Mouse (Mus musculus): ENCODE measurements around the gene Cnih2. TPM values are rescaled to one million over a fixed set of nuclear protein-coding genes. Genes with fewer than 3 reads are reported as not detected.
"Not testable (repeated sequence)": the region's sequence is repeated elsewhere in the genome, so short reads cannot be mapped to it uniquely, and the experiment has no call there.

Gene Cnih2
- total RNA-seq, 2 experiments from 2014 or later, result 5.0 to 5.1 TPM

- DNase-seq, result peak; percentile 97
Measured at GRCm38 (mm10) chr19:5094243-5094632, 4.1 kb downstream of the Cnih2 start.

GRCm38 (mm10) chr19:5093481-5094242 is 4.7 kb downstream of the Cnih2 start:
- DNase-seq, result no peak

DNA sequence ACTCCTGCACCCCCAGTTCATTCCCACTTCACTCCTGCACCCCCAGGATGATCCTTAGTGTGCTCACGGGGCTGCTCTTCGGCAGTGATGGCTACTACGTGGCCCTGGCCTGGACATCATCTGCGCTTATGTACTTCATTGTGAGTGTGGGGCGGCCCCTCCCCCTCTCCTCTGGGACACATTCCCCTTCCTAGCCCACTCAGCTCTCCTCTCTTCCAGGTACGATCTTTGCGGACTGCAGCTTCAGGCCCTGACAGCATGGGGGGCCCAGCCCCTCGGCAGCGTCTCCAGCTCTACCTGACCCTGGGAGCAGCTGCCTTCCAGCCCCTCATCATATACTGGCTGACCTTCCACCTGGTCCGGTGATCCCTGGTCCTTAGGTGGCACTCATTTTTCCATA is 6.2 kb downstream of the Cnih2 start:
- no peak for DNase-seq

GRCm38 (mm10) chr19:5089324-5089723 is 9.0 kb downstream of the Cnih2 start:
- DNase-seq, result no peak

DNA sequence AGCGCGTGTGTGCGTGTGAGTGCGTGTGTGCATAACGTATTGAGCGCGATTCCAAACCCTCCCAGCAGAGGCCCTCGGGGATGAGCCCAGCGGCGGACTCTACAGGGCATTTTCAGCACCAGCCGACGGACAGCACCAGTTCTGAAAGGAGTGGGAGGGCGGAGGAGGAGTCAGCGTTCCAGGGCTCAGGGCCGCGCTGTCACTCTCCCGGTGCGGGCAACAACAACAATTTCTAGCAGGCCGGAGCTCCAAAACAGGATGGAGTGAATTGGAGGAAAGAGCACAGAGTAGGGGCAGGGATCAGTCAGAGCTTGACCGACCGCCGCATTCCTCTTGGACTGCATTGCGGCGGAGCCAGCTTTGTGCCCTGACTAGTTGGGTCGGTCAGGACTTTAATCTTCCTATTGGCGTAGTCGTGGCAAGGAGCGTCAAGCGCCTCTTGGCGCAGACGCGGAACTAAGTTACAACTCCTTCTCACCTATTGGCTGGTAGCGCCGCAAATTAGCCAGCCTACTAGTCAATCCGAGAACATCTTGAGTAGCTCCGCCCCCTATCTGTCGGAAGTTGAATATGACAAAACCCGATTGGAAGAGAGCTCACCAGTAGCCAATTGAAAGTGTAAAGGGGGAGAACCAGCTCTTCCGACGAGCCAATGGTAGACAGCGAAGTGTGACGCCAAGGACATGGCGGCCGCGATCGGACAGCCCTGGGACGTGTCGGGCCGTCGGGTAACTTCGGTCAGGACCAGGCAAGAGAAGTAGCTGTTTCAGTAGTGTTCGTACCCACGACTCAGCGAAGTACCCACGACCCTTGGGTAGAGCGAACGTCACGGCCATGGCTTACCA is 10.2 kb downstream of the Cnih2 start, which contains the start of gene Yif1a:
Gene Yif1a (plus strand): TSS at position 655 of the 845 bp plus-strand sequence.
- peak; percentile 95 for DNase-seq

GRCm38 (mm10) chr19:5086533-5086932 is 11.8 kb downstream of the Cnih2 start:
- not testable (repeated sequence) for DNase-seq

- DNase-seq, result peak; percentile 75
Measured at GRCm38 (mm10) chr19:5085145-5085863, 13.0 kb downstream of the Cnih2 start, which contains the start of gene Tmem151a. Gene Tmem151a (minus strand): TSS chr19:5085531.

- DNase-seq, result no peak
Measured at GRCm38 (mm10) chr19:5084834-5085144, 13.5 kb downstream of the Cnih2 start.

GRCm38 (mm10) chr19:5083961-5084833 is 14.1 kb downstream of the Cnih2 start:
- no peak for DNase-seq

GRCm38 (mm10) chr19:5082596-5082995 is 15.7 kb downstream of the Cnih2 start:
- DNase-seq, result no peak

- DNase-seq, result no peak
Measured at GRCm38 (mm10) chr19:5082005-5082404, 16.3 kb downstream of the Cnih2 start.

DNA sequence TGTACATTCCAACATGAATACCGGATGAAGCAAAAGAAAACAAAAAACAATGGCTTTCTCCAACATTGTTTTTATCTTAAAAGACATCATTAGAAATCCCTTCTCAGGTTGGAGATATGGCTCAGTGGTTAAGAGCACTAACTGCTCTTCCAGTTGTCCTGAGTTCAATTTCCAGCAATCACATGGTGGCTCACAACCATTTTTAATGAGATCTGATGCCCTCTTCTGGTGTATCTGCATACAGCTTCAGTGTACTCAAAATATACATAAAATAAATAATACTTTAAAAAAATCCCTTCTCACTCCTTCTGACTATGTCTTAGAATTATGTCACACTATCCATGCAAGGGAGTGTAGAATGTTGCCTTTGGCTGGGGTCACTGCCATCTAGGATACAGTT is 19.0 kb downstream of the Cnih2 start:
- DNase-seq, result no peak

DNA sequence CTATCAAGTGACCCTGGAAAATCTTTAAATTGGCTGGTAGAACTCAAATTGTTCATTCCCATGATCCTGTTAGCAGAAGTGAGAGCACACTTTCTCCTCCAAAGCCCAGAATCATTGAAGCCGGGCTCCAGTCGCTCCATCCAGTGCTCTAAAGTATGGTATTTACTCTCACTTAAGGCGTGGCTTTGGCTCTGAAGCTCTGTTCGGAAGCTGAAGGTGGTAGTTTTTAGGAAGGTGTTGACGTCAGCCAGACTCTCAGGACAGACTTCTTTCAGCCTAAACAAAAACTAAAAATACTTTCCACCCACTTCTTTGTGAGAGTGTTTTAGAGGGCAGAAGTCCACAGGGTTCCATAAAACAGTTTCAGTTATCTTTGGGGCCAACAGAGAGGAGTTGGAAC is 24.8 kb downstream of the Cnih2 start:
- DNase-seq, result no peak

DNA sequence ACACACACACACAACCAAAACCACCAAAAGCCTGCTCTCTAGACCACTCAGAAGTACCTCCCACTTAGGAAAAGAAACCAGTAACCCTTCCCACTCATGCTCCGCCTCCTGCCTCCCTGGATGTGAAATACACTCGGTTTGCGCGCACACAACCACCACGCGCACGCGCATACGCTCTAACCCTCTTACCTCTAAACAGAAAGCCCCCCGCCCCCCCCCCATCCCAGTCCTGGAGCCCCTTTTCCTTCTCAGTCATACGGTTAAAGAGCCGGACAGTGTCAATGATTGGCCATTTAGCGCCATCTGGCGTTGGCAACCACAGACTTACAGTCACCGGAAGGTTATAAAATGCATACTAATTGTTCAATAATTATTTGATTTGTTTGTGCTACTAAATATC is 25.3 kb downstream of the Cnih2 start:
- DNase-seq, result peak; percentile 70

GRCm38 (mm10) chr19:5072389-5073019 is 25.8 kb downstream of the Cnih2 start:
- no peak for DNase-seq

DNA sequence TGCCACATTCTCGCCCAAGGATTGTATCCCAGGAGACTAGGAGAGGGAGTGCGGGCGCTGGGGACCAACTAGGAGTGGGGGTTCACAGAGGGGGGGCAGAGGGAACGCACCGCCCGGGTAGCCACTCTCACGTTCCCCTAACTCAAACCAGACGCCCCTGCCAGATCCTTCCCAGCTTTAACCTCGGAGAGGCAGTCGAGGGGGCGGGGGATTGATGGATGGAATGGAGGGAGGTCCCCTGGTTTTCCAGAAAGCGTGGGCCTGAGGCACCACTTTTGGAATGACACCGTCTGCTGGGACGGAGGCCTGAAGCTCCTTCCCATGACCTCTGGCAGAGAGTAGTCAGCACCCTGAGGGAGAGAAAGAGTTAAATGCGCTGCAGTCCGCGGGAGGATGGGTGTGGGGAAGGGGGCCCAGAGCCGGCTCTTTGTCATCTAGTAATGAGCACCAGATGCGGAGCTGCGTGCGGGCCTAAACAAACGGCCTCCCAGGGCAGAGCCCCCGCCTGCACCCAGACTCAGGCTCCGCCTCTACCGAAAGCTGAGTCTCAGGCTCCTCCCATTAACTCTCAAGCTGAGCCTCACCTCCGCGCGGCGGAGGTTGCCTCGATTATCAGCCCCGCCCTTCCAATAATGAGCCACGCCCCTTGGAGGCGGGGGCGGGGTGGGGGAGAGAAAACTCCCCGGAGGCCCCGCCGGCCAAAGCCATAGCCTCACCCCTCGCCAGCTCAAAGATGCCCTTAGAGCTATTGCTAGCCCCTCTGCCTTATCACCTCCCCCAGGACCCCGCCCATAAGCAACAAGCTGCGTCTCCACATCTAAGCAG is 26.6 kb downstream of the Cnih2 start:
- peak; percentile 82 for DNase-seq

DNA sequence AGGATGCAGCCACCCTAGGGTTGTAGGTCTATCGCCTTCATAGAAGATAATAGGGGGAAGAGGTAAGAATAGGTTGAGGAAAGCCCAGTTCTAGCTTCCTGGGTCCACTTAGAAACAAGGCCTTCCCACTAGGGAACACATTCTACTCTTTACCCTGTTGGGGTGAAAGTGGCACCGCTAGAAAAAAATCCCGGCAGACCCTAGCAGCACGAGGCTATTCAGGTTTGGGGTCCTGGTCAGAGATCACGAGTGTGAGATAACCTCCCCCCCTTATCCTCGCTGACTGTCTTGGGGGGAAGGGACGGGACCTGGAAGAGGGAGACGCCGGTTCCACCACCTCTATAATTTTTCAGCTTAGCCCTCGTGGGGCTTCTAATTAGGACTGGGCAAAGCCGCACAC is 27.2 kb downstream of the Cnih2 start:
- DNase-seq, result no peak

DNA sequence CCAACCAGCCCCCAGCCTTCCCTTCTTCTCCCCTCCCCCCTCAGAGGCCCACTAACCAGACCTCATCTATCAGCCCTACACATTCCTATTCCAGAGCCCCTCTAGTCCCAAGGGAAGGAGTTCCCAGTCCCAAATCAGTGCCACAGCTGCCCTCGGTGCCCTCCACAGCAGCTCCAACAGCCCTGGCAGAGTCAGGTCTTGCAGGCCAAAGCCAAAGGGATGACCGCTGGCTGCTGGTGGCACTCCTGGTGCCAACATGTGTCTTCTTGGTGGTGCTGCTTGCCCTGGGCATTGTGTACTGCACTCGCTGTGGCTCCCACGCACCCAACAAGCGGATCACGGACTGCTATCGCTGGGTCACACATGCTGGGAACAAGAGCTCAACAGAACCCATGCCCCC is 28.3 kb downstream of the Cnih2 start:
- DNase-seq, result no peak

DNA sequence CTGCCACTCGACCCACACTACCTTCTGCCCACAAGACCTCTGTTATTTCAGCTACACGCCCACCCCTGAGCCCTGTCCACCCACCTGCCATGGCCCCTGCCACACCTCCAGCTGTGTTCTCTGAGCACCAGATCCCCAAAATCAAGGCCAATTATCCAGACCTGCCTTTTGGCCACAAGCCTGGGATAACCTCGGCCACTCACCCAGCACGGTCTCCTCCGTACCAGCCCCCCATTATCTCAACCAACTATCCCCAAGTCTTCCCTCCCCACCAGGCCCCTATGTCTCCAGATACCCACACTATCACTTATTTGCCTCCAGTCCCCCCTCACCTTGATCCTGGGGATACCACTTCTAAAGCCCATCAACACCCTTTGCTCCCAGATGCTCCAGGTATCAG is 28.8 kb downstream of the Cnih2 start:
- DNase-seq, result no peak

GRCm38 (mm10) chr19:5068570-5069234 is 29.6 kb downstream of the Cnih2 start:
- DNase-seq, result peak; percentile 48
